Mouse (Mus musculus): ENCODE results near the gene Ep400. TPM values are rescaled to one million over a fixed set of nuclear protein-coding genes. Genes with fewer than 3 reads are reported as not detected.
A peak's percentile ranks its signal among the peaks of the same experiment; 100 is the strongest.

Gene Ep400
- total RNA-seq, 4 experiments from 2014 or later, result 84.2 to 115 (median 114) TPM

- no peak for DNase-seq (ENCODE audit: low spot score in 2 of 2)
These were observed 104.9 kb downstream of the Ep400 start for GRCm38 (mm10) chr5:110665486-110666121.

GRCm38 (mm10) chr5:110664750-110665269, 105.7 kb downstream of the Ep400 start:
- DNase-seq (ENCODE audit: low spot score in 2 of 2), result no peak

GRCm38 (mm10) chr5:110664041-110664440, 106.5 kb downstream of the Ep400 start:
- DNase-seq (ENCODE audit: low spot score in 2 of 2), result no peak

- DNase-seq (ENCODE audit: low spot score in 2 of 2), result no peak
These were observed 110.8 kb downstream of the Ep400 start for GRCm38 (mm10) chr5:110659682-110660081.

GRCm38 (mm10) chr5:110653686-110654085, 116.8 kb downstream of the Ep400 start:
- DNase-seq (ENCODE audit: low spot score in 2 of 2), result no peak

GRCm38 (mm10) chr5:110652719-110653648, 117.5 kb downstream of the Ep400 start, which contains the start of the genes Noc4l and Ddx51:
Gene Noc4l (minus strand): TSS chr5:110653417.
Gene Ddx51 (plus strand): TSS chr5:110653451.
- DNase-seq (ENCODE audit: low spot score in 2 of 2), result peak; percentile 85 to 94

GRCm38 (mm10) chr5:110646377-110646776, 124.1 kb downstream of the Ep400 start:
- DNase-seq (ENCODE audit: low spot score in 2 of 2), result no peak

GRCm38 (mm10) chr5:110639459-110639858, 131.1 kb downstream of the Ep400 start:
- peak; percentile 65 to 84 for DNase-seq (ENCODE audit: low spot score in 2 of 2)

GRCm38 (mm10) chr5:110638306-110639074, 132.0 kb downstream of the Ep400 start:
- DNase-seq (ENCODE audit: low spot score in 2 of 2), result no peak

GRCm38 (mm10) chr5:110635951-110636707, 134.4 kb downstream of the Ep400 start:
- no peak for DNase-seq (ENCODE audit: low spot score in 2 of 2)

GRCm38 (mm10) chr5:110629525-110630120, 140.9 kb downstream of the Ep400 start:
- no peak for DNase-seq (ENCODE audit: low spot score in 2 of 2)

GRCm38 (mm10) chr5:110628156-110628555, 142.4 kb downstream of the Ep400 start:
- DNase-seq (ENCODE audit: low spot score in 2 of 2), result no peak

GRCm38 (mm10) chr5:110627351-110627750, 143.2 kb downstream of the Ep400 start:
- peak in 1 of 2 experiments; percentile 30 for DNase-seq (ENCODE audit: low spot score in 2 of 2)

GRCm38 (mm10) chr5:110624319-110624718, 146.2 kb downstream of the Ep400 start:
- DNase-seq (ENCODE audit: low spot score in 2 of 2), result no peak

GRCm38 (mm10) chr5:110619226-110619625, 151.3 kb downstream of the Ep400 start:
- no peak for DNase-seq (ENCODE audit: low spot score in 2 of 2)

Small RNA genes lying within 50 kb of the gene (microRNA-seq; reads per million reads assigned to microRNA genes)
- gene Mir7026, result 0.25 to 1.3 reads per million in 2 experiments

Other genes with a start within 250 kb of the Ep400 start
- gene Galnt9, start 226.4 kb downstream of the Ep400 start, total RNA-seq (2022), result 100 to 1,000 TPM in 2 of 4 experiments, 10 to 100 TPM in 2; 81.9 to 122 (median 97.8) TPM
- 10 to 100 TPM; 20.9 to 26.9 (median 23.7) TPM for gene Noc4l, start 117.3 kb downstream of the Ep400 start, total RNA-seq (2022)
- 10 to 100 TPM; 25.2 to 31.6 (median 28.7) TPM for gene Ddx51, start 117.3 kb downstream of the Ep400 start, total RNA-seq (2022)
- gene Pus1, start 9.9 kb upstream of the Ep400 start, total RNA-seq (2022), result 10 to 100 TPM; 18.3 to 22.7 (median 20.2) TPM
- gene Ulk1, start 39.4 kb upstream of the Ep400 start, total RNA-seq (2022), result 10 to 100 TPM; 67.6 to 84.3 (median 74.0) TPM
- 10 to 100 TPM; 12.6 to 17.6 (median 14.5) TPM for gene Hscb, start 69.1 kb upstream of the Ep400 start, total RNA-seq (2022)
- gene Chek2, start 69.3 kb upstream of the Ep400 start, total RNA-seq (2022), result 1 to 10 TPM; 1.3 to 2.6 (median 1.7) TPM
- gene Ttc28, start 109.1 kb upstream of the Ep400 start, total RNA-seq (2022), result 10 to 100 TPM in 2 of 4 experiments, 1 to 10 TPM in 2; 9.5 to 15.1 (median 12.2) TPM

All from layer of hippocampus, adult 8-10 months (tissue).